Comparison of ENCODE assay signal across 26 mouse cellular contexts in the genomic region with DNA sequence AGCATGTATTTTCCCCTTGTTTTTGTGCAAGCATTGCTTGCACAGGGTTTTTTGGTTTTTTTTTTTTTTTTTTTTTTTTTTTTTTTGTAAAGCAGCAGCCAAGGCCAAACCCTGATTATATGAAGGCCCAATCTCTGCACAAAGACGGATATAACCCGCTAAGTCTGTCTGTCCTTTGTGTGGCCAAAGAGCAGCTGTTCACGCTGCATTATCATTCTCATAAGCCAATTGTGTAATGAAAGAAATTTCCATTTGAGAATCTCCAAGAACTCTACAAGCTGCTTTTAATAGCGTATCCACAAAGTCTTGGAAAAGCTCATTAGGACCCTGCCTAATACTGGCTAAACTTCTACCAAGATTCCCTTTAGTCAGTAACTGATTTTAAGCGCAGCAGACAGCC.
"Had no signal": no experiment of that assay in that cellular context is flagged by ENCODE, and none has a peak within 500 bp of the region (broad histone marks: within the 10 kb centered on the region; RNA-seq: fewer than 3 reads in every experiment).

No protein-coding gene starts in this region.

- H3K36me3 ChIP-seq: heart, embryonic 10.5 days; heart, embryonic 12.5 days; hindbrain, embryonic 10.5 days; hindbrain, embryonic 12.5 days; kidney, embryonic 15.5 days; limb, embryonic 13.5 days; limb, embryonic 15.5 days had no signal

- H3K4me1 ChIP-seq: heart, embryonic 10.5 days; heart, embryonic 12.5 days; hindbrain, embryonic 10.5 days; hindbrain, embryonic 12.5 days; kidney, embryonic 15.5 days; limb, embryonic 13.5 days; limb, embryonic 15.5 days had no signal

- ATAC-seq: hindbrain, embryonic 16.5 days; inflammation-experienced regulatory T-cells, adult 6 months; intestine, embryonic 16.5 days had no signal

- H3K9me3 ChIP-seq: heart, embryonic 10.5 days; heart, embryonic 12.5 days; hindbrain, embryonic 12.5 days; kidney, embryonic 15.5 days; limb, embryonic 13.5 days; limb, embryonic 15.5 days had no signal

- H3K27ac ChIP-seq: gastrocnemius, adult 2 months; heart, embryonic 10.5 days; hindbrain, embryonic 10.5 days; hindbrain, embryonic 12.5 days; hindbrain, embryonic 14.5 days; kidney, embryonic 15.5 days; kidney, postnatal 0 days; limb, embryonic 13.5 days; limb, embryonic 15.5 days had no signal

- H3K9ac ChIP-seq: heart, embryonic 12.5 days; hindbrain, embryonic 12.5 days; hindbrain, embryonic 14.5 days; kidney, embryonic 15.5 days; limb, embryonic 13.5 days; limb, embryonic 15.5 days had no signal

- H3K4me2 ChIP-seq: heart, embryonic 12.5 days; hindbrain, embryonic 12.5 days; hindbrain, embryonic 14.5 days; kidney, embryonic 15.5 days; limb, embryonic 13.5 days; limb, embryonic 15.5 days had no signal

- H3K27me3 ChIP-seq: heart, embryonic 12.5 days; hindbrain, embryonic 12.5 days; kidney, embryonic 15.5 days; limb, embryonic 13.5 days; limb, embryonic 15.5 days had no signal

- H3K4me3 ChIP-seq: gastrocnemius, adult 2 months; heart, embryonic 10.5 days; heart, embryonic 12.5 days; hindbrain, embryonic 10.5 days; hindbrain, embryonic 12.5 days; kidney, embryonic 15.5 days; limb, embryonic 13.5 days; limb, embryonic 15.5 days had no signal

- DNase-seq: gastrocnemius, adult 2 months; gastrocnemius, postnatal 10 days; gastrocnemius, postnatal 25 days; heart, adult 18-20 months; heart, postnatal 10 days; heart, postnatal 4 days; kidney, adult 11 months; kidney, adult 2 months; kidney, adult 9 months; kidney, postnatal 14 days; kidney, postnatal 36 days; layer of hippocampus, adult 9-11 months; layer of hippocampus, postnatal 36 days; left cerebral cortex, postnatal 4 days had no signal
